In genomic region chr11:115374695-115375425, GRCm38 (mm10) we compare ENCODE assay signal across 9 mouse cellular contexts. TPM values are rescaled to one million over a fixed set of nuclear protein-coding genes. Genes with fewer than 3 reads are reported as not detected.
DNase-seq lines count a peak whose midpoint lies in the region; ATAC-seq and TF ChIP-seq lines count a peak whose summit lies in the region.
"Had no signal": no experiment of that assay in that cellular context is flagged by ENCODE, and none has a peak within 500 bp of the region (broad histone marks: within the 10 kb centered on the region; RNA-seq: fewer than 3 reads in every experiment).

No protein-coding gene starts in this region.

- H3K9me3 ChIP-seq in CH12.LX (replicated peaks; ENCODE audit: low read length) = peaks cover 10% of the 10 kb centered on the region
- H3K9me3 ChIP-seq in heart, embryonic 15.5 days (replicated peaks) = no peaks in the 10 kb centered on the region
- no peaks in the 10 kb centered on the region for H3K9me3 ChIP-seq in limb, embryonic 14.5 days (ENCODE audit: control insufficient read depth, low read length)

- in situ Hi-C loops in CH12.LX (cut with MboI; ENCODE audit: low pct_ligation_motif_present, low pct_unique_long_range_greater_than_20kb, low sequenced_read_pairs) = no loop called here

- 55% methylated on average over 12 of the region's 12 CpGs for WGBS in heart, embryonic 15.5 days
- WGBS in limb, embryonic 14.5 days = 69% methylated on average over 12 of the region's 12 CpGs

- no peak overlapping the region for H3K27ac ChIP-seq in CH12.LX (ENCODE audit: insufficient read depth, low read depth)
- peak overlapping the region; percentile 56; the same call in 1 of the 2 replicates for H3K27ac ChIP-seq in heart, embryonic 15.5 days
- H3K27ac ChIP-seq in limb, embryonic 14.5 days (replicated peaks; ENCODE audit: low read depth, low read length) = no peak overlapping the region

- dilution Hi-C loops in CH12.LX (cut with MboI; ENCODE audit: extremely low pct_ligation_motif_present, extremely low pct_unique_long_range_greater_than_20kb, low sequenced_read_pairs) = no loop called here

- H3K36me3 ChIP-seq in CH12.LX (replicated peaks in 1 of 2; ENCODE audit: control insufficient read depth in 1 of 2, insufficient read depth in 1 of 2, low read length in 1 of 2) = no peaks in the 10 kb centered on the region
- no peaks in the 10 kb centered on the region for H3K36me3 ChIP-seq in heart, embryonic 15.5 days
- H3K36me3 ChIP-seq in limb, embryonic 14.5 days (ENCODE audit: control insufficient read depth, insufficient read depth, low read length) = no peaks in the 10 kb centered on the region

- no peak for TF ChIP-seq POLR2A in CH12.LX (IDR thresholded peaks at IDR 0.05; ENCODE audit: low read depth, low read length)
- no peak for TF ChIP-seq POLR2A in limb, embryonic 14.5 days (IDR thresholded peaks at IDR 0.05; ENCODE audit: borderline replicate concordance, extremely low read depth, insufficient read depth, insufficient read length)

- peak overlapping the region; percentile 94 for H3K4me2 ChIP-seq in CH12.LX (ENCODE audit: insufficient read depth, low read depth, poor library complexity, severe bottlenecking)
- peak overlapping the region; percentile 89 for H3K4me2 ChIP-seq in heart, embryonic 15.5 days
- H3K4me2 ChIP-seq in limb, embryonic 14.5 days (replicated peaks; ENCODE audit: low read depth, low read length, severe bottlenecking) = peak overlapping the region; percentile 52; the same call in 1 of the 2 replicates

- TF ChIP-seq CTCF in CH12.LX (conservative IDR thresholded peaks at IDR 0.05 in 1 of 2, IDR thresholded peaks at IDR 0.05 in 1 of 2; ENCODE audit: low read depth in 2 of 2, low read length in 2 of 2) = no peak

- DNase-seq in frontal cortex, postnatal 10 days (ENCODE audit: low spot score in 2 of 2) = no peak
- DNase-seq in CH12.LX (ENCODE audit: extremely low read depth) = no peak
- DNase-seq in limb, embryonic 14.5 days (ENCODE audit: low spot score) = no peak
- DNase-seq in thymus, postnatal 4 days = no peak
- no peak for DNase-seq in kidney, postnatal 14 days

- TF ChIP-seq RAD21 in CH12.LX (IDR thresholded peaks at IDR 0.05; ENCODE audit: low read depth, low read length) = no peak

- peak; percentile 66; the same call in 1 of the 2 replicates for ATAC-seq in frontal cortex, adult (ENCODE audit: low TSS enrichment)
- 0 out of 2 replicates have a peak, but pooled peaks have one; percentile 53 for ATAC-seq in heart, embryonic 15.5 days (replicated peaks; ENCODE audit: insufficient number of reproducible peaks, insufficient read depth, low FRiP score, low read depth)
- no peak for ATAC-seq in limb, embryonic 14.5 days (ENCODE audit: low FRiP score, low read depth)
- ATAC-seq in inflammation-experienced regulatory T-cells, adult 6 months = no peak

- no peak overlapping the region for H3K4me3 ChIP-seq in CH12.LX (replicated peaks in 1 of 3; ENCODE audit: low read depth in 2 of 3, low read length in 2 of 3, poor library complexity in 1 of 3)
- H3K4me3 ChIP-seq in heart, embryonic 15.5 days = peak overlapping the region; percentile 51
- H3K4me3 ChIP-seq in limb, embryonic 14.5 days (replicated peaks; ENCODE audit: low read length) = no peak overlapping the region; the same call in 1 of the 2 replicates

- H3K9ac ChIP-seq in CH12.LX (ENCODE audit: insufficient read depth, low read depth) = 0 out of 2 replicates have a peak overlapping the region, but pooled peaks have one; percentile 35
- peak overlapping the region; percentile 60 for H3K9ac ChIP-seq in heart, embryonic 15.5 days
- no peak overlapping the region for H3K9ac ChIP-seq in limb, embryonic 14.5 days (ENCODE audit: low read depth, low read length, severe bottlenecking)

- H3K27me3 ChIP-seq in CH12.LX (replicated peaks) = peaks cover 85% of the 10 kb centered on the region
- H3K27me3 ChIP-seq in heart, embryonic 15.5 days = peaks cover 45% of the 10 kb centered on the region
- peaks cover 40% of the 10 kb centered on the region for H3K27me3 ChIP-seq in limb, embryonic 14.5 days (ENCODE audit: control insufficient read depth, insufficient read depth, low read length)

- TF ChIP-seq EP300 in CH12.LX (IDR thresholded peaks at IDR 0.05; ENCODE audit: low read length) = no peak

- peaks cover 4 to 10% of the 10 kb centered on the region in 2 experiments; a peak in 3 of 4 replicates for H3K4me1 ChIP-seq in CH12.LX (ENCODE audit: control insufficient read depth in 1 of 2, insufficient read depth in 2 of 2)
- peaks cover 16% of the 10 kb centered on the region for H3K4me1 ChIP-seq in heart, embryonic 15.5 days (replicated peaks)
- peaks cover 6% of the 10 kb centered on the region; the same call in 1 of the 2 replicates for H3K4me1 ChIP-seq in limb, embryonic 14.5 days (ENCODE audit: control insufficient read depth, insufficient read depth, low read length)

- no peaks in the 10 kb centered on the region for H3K79me2 ChIP-seq in CH12.LX (replicated peaks; ENCODE audit: control insufficient read depth, extremely low read depth, insufficient read depth, poor library complexity, severe bottlenecking)

TF ChIP-seq in CH12.LX, 34 proteins besides CTCF, POLR2A, EP300 and RAD21:
- peak; percentile 11; the same call in 1 of the 2 replicates for TF ChIP-seq SIN3A (IDR thresholded peaks at IDR 0.05; ENCODE audit: low read length)
- no peak for TF ChIP-seq RCOR1 (conservative IDR thresholded peaks at IDR 0.05; ENCODE audit: low read depth, low read length)
- no peak for TF ChIP-seq PAX5 (IDR thresholded peaks at IDR 0.05; ENCODE audit: low read length)

RNA-seq across cellular contexts. Expression of gene Cdr2l, which starts 6.9 kb away (rescaled TPM):
- total RNA-seq in CH12.LX (2012; rRNA removed) (not detected in 2 replicates), CH12.LX (2014; rRNA removed) (not detected in 2 replicates)
- not detected in 2 replicates for polyA plus RNA-seq in CH12.LX (2012; ENCODE audit: insufficient read length, low read depth)
- 6.3 and 11.1 TPM in 2 replicates for polyA plus RNA-seq in heart, embryonic 15.5 days (2015; fragmentation: Nextera tagmentation; extraction: Ambion mirVana)
- polyA plus RNA-seq in limb, embryonic 14.5 days (2012; rRNA removed) = 18.8 and 23.9 TPM in 2 replicates
- polyA plus RNA-seq in limb, embryonic 14.5 days (2014; fragmentation: Nextera tagmentation; extraction: Ambion mirVana) = 10.9 and 11.1 TPM in 2 replicates
- polyA plus RNA-seq in inflammation-experienced regulatory T-cells, adult 6 months (2017; shearing (Covaris generic)) = not detected

RNA-seq across cellular contexts. Expression of gene Hid1, which starts 7.3 kb away (rescaled TPM):
- total RNA-seq in CH12.LX (2012; rRNA removed) (3.2 and 3.6 TPM in 2 replicates), CH12.LX (2014; rRNA removed) (0.12 TPM in 1 of 2 replicates, not detected in the other)
- polyA plus RNA-seq in CH12.LX (2012; ENCODE audit: insufficient read length, low read depth) = 0.36 and 0.57 TPM in 2 replicates
- polyA plus RNA-seq in heart, embryonic 15.5 days (2015; fragmentation: Nextera tagmentation; extraction: Ambion mirVana) = 7.6 and 11.2 TPM in 2 replicates
- 4.5 and 5.9 TPM in 2 replicates for polyA plus RNA-seq in limb, embryonic 14.5 days (2012; rRNA removed)
- 2.1 and 2.3 TPM in 2 replicates for polyA plus RNA-seq in limb, embryonic 14.5 days (2014; fragmentation: Nextera tagmentation; extraction: Ambion mirVana)
- polyA plus RNA-seq in inflammation-experienced regulatory T-cells, adult 6 months (2017; shearing (Covaris generic)) = 1 to 10 TPM; 1.9 to 3.4 (median 2.6) TPM

RNA-seq across cellular contexts. Expression of gene Mrpl58, which starts 28.7 kb away (rescaled TPM):
- total RNA-seq in CH12.LX (2012; rRNA removed) (157 and 164 TPM in 2 replicates), CH12.LX (2014; rRNA removed) (110 and 113 TPM in 2 replicates)
- polyA plus RNA-seq in CH12.LX (2012; ENCODE audit: insufficient read length, low read depth) = 146 and 161 TPM in 2 replicates
- 163 and 167 TPM in 2 replicates for polyA plus RNA-seq in heart, embryonic 15.5 days (2015; fragmentation: Nextera tagmentation; extraction: Ambion mirVana)
- polyA plus RNA-seq in limb, embryonic 14.5 days (2012; rRNA removed) = 76.7 and 92.2 TPM in 2 replicates
- polyA plus RNA-seq in limb, embryonic 14.5 days (2014; fragmentation: Nextera tagmentation; extraction: Ambion mirVana) = 169 and 181 TPM in 2 replicates
- polyA plus RNA-seq in inflammation-experienced regulatory T-cells, adult 6 months (2017; shearing (Covaris generic)) = 100 to 1,000 TPM; 173 to 208 (median 179) TPM

RNA-seq across cellular contexts. Expression of gene Otop3, which starts 40.3 kb away (rescaled TPM):
- total RNA-seq in CH12.LX (2012; rRNA removed) (not detected in 2 replicates), CH12.LX (2014; rRNA removed) (not detected in 2 replicates)
- polyA plus RNA-seq in CH12.LX (2012; ENCODE audit: insufficient read length, low read depth) = not detected in 2 replicates
- not detected in 2 replicates for polyA plus RNA-seq in heart, embryonic 15.5 days (2015; fragmentation: Nextera tagmentation; extraction: Ambion mirVana)
- not detected in 2 replicates for polyA plus RNA-seq in limb, embryonic 14.5 days (2012; rRNA removed)
- not detected in 2 replicates for polyA plus RNA-seq in limb, embryonic 14.5 days (2014; fragmentation: Nextera tagmentation; extraction: Ambion mirVana)
- not detected for polyA plus RNA-seq in inflammation-experienced regulatory T-cells, adult 6 months (2017; shearing (Covaris generic))
- total RNA-seq: common myeloid progenitor, adult 5-6 weeks had no signal

RNA-seq across cellular contexts. Expression of gene Atp5h, which starts 44.9 kb away (rescaled TPM):
- total RNA-seq in CH12.LX (2012; rRNA removed) (500 and 564 TPM in 2 replicates), CH12.LX (2014; rRNA removed) (671 and 759 TPM in 2 replicates)
- 711 and 734 TPM in 2 replicates for polyA plus RNA-seq in CH12.LX (2012; ENCODE audit: insufficient read length, low read depth)
- polyA plus RNA-seq in heart, embryonic 15.5 days (2015; fragmentation: Nextera tagmentation; extraction: Ambion mirVana) = 1,570 and 2,168 TPM in 2 replicates
- polyA plus RNA-seq in limb, embryonic 14.5 days (2012; rRNA removed) = 294 and 427 TPM in 2 replicates
- polyA plus RNA-seq in limb, embryonic 14.5 days (2014; fragmentation: Nextera tagmentation; extraction: Ambion mirVana) = 870 and 933 TPM in 2 replicates
- 100 to 1,000 TPM; 696 to 777 (median 721) TPM for polyA plus RNA-seq in inflammation-experienced regulatory T-cells, adult 6 months (2017; shearing (Covaris generic))

Comparison
In these comparisons a context has a peak if more than half of its experiments do, and no peak if none do; other contexts are left out.
1. ATAC-seq: peak in frontal cortex, adult (single experiment) and heart, embryonic 15.5 days (single experiment); none in limb, embryonic 14.5 days (single experiment) and inflammation-experienced regulatory T-cells, adult 6 months (single experiment).
2. Peak in every context shown above with its lines, with median percentiles within 50 percentile points of each other: H3K4me2 ChIP-seq.